Mouse (Mus musculus): ENCODE results near the gene Tdrd6. TPM values are rescaled to one million over a fixed set of nuclear protein-coding genes. Genes with fewer than 3 reads are reported as not detected.

Gene Tdrd6
- polyA plus RNA-seq, 1 experiment, result not detected

GRCm38 (mm10) chr17:43592296-43593291 lies 37.5 kb downstream of the Tdrd6 start:
- Histone ChIP-seq H3K27me3 (ENCODE audit: control insufficient read depth) (no peaks in the 10 kb centered on the region), H3K36me3 (ENCODE audit: control insufficient read depth) (no peaks in the 10 kb centered on the region), H3K4me3 (replicated peaks) (no peak overlapping the region), H3K9me3 (ENCODE audit: control insufficient read depth, low read length) (peaks cover 4% of the 10 kb centered on the region), H3K4me1 (ENCODE audit: control insufficient read depth) (no peaks in the 10 kb centered on the region)
- TF ChIP-seq TAL1 (IDR thresholded peaks at IDR 0.05; ENCODE audit: low read length) (no peak), GATA1 (IDR thresholded peaks at IDR 0.05; ENCODE audit: low read length) (no peak)

GRCm38 (mm10) chr17:43590531-43590930 lies 39.6 kb downstream of the Tdrd6 start:
- no peaks in the 10 kb centered on the region for H3K27me3 ChIP-seq (ENCODE audit: control insufficient read depth)

GRCm38 (mm10) chr17:43589750-43590149 lies 40.3 kb downstream of the Tdrd6 start:
- TF ChIP-seq GATA1 (IDR thresholded peaks at IDR 0.05; ENCODE audit: low read length) (no peak), TAL1 (IDR thresholded peaks at IDR 0.05; ENCODE audit: low read length) (no peak)
- Histone ChIP-seq H3K4me1 (ENCODE audit: control insufficient read depth) (no peaks in the 10 kb centered on the region), H3K36me3 (ENCODE audit: control insufficient read depth) (no peaks in the 10 kb centered on the region), H3K4me3 (replicated peaks) (no peak overlapping the region), H3K9me3 (ENCODE audit: control insufficient read depth, low read length) (no peaks in the 10 kb centered on the region), H3K27me3 (ENCODE audit: control insufficient read depth) (no peaks in the 10 kb centered on the region)

More at GRCm38 (mm10) chr17:43590531-43590930, 39.6 kb downstream of the Tdrd6 start:
- TF ChIP-seq TAL1 (IDR thresholded peaks at IDR 0.05; ENCODE audit: low read length), result no peak
- no peak for TF ChIP-seq GATA1 (IDR thresholded peaks at IDR 0.05; ENCODE audit: low read length)
- no peaks in the 10 kb centered on the region for H3K4me1 ChIP-seq (ENCODE audit: control insufficient read depth)
- H3K4me3 ChIP-seq (replicated peaks), result no peak overlapping the region
- no peaks in the 10 kb centered on the region for H3K36me3 ChIP-seq (ENCODE audit: control insufficient read depth)
- H3K9me3 ChIP-seq (ENCODE audit: control insufficient read depth, low read length), result no peaks in the 10 kb centered on the region

GRCm38 (mm10) chr17:43587278-43587677 lies 42.8 kb downstream of the Tdrd6 start:
- Histone ChIP-seq H3K4me3 (replicated peaks) (no peak overlapping the region), H3K4me1 (ENCODE audit: control insufficient read depth) (no peaks in the 10 kb centered on the region), H3K9me3 (ENCODE audit: control insufficient read depth, low read length) (no peaks in the 10 kb centered on the region), H3K27me3 (ENCODE audit: control insufficient read depth) (no peaks in the 10 kb centered on the region), H3K36me3 (ENCODE audit: control insufficient read depth) (no peaks in the 10 kb centered on the region)
- TF ChIP-seq GATA1 (IDR thresholded peaks at IDR 0.05; ENCODE audit: low read length) (no peak), TAL1 (IDR thresholded peaks at IDR 0.05; ENCODE audit: low read length) (no peak)

GRCm38 (mm10) chr17:43584771-43585170 lies 45.3 kb downstream of the Tdrd6 start:
- H3K36me3 ChIP-seq (ENCODE audit: control insufficient read depth), result no peaks in the 10 kb centered on the region
- no peaks in the 10 kb centered on the region for H3K9me3 ChIP-seq (ENCODE audit: control insufficient read depth, low read length)
- no peak for TF ChIP-seq TAL1 (IDR thresholded peaks at IDR 0.05; ENCODE audit: low read length)
- no peak for TF ChIP-seq GATA1 (IDR thresholded peaks at IDR 0.05; ENCODE audit: low read length)
- H3K27me3 ChIP-seq (ENCODE audit: control insufficient read depth), result no peaks in the 10 kb centered on the region
- no peaks in the 10 kb centered on the region for H3K4me1 ChIP-seq (ENCODE audit: control insufficient read depth)
- H3K4me3 ChIP-seq (replicated peaks), result no peak overlapping the region

GRCm38 (mm10) chr17:43581012-43581467 lies 49.1 kb downstream of the Tdrd6 start:
- Histone ChIP-seq H3K27me3 (ENCODE audit: control insufficient read depth) (no peaks in the 10 kb centered on the region), H3K36me3 (ENCODE audit: control insufficient read depth) (no peaks in the 10 kb centered on the region), H3K4me3 (replicated peaks) (no peak overlapping the region), H3K4me1 (ENCODE audit: control insufficient read depth) (no peaks in the 10 kb centered on the region), H3K9me3 (ENCODE audit: control insufficient read depth, low read length) (no peaks in the 10 kb centered on the region)
- no peak for TF ChIP-seq TAL1 (IDR thresholded peaks at IDR 0.05; ENCODE audit: low read length)
- no peak for TF ChIP-seq GATA1 (IDR thresholded peaks at IDR 0.05; ENCODE audit: low read length)

GRCm38 (mm10) chr17:43580456-43580855 lies 49.6 kb downstream of the Tdrd6 start:
- no peaks in the 10 kb centered on the region for H3K27me3 ChIP-seq (ENCODE audit: control insufficient read depth)
- TF ChIP-seq TAL1 (IDR thresholded peaks at IDR 0.05; ENCODE audit: low read length) (no peak), GATA1 (IDR thresholded peaks at IDR 0.05; ENCODE audit: low read length) (no peak)

GRCm38 (mm10) chr17:43573624-43574073 lies 56.5 kb downstream of the Tdrd6 start:
- no peaks in the 10 kb centered on the region for H3K9me3 ChIP-seq (ENCODE audit: control insufficient read depth, low read length)
- no peaks in the 10 kb centered on the region for H3K4me1 ChIP-seq (ENCODE audit: control insufficient read depth)
- TF ChIP-seq TAL1 (IDR thresholded peaks at IDR 0.05; ENCODE audit: low read length), result no peak
- no peak for TF ChIP-seq GATA1 (IDR thresholded peaks at IDR 0.05; ENCODE audit: low read length)
- peaks cover 1% of the 10 kb centered on the region for H3K27me3 ChIP-seq (ENCODE audit: control insufficient read depth)
- H3K36me3 ChIP-seq (ENCODE audit: control insufficient read depth), result no peaks in the 10 kb centered on the region
- H3K4me3 ChIP-seq (replicated peaks), result no peak overlapping the region

More at GRCm38 (mm10) chr17:43580456-43580855, 49.6 kb downstream of the Tdrd6 start:
- no peaks in the 10 kb centered on the region for H3K4me1 ChIP-seq (ENCODE audit: control insufficient read depth)
- H3K4me3 ChIP-seq (replicated peaks), result no peak overlapping the region
- no peaks in the 10 kb centered on the region for H3K36me3 ChIP-seq (ENCODE audit: control insufficient read depth)
- no peaks in the 10 kb centered on the region for H3K9me3 ChIP-seq (ENCODE audit: control insufficient read depth, low read length)

GRCm38 (mm10) chr17:43569287-43569686 lies 60.8 kb downstream of the Tdrd6 start:
- Histone ChIP-seq H3K9me3 (ENCODE audit: control insufficient read depth, low read length) (no peaks in the 10 kb centered on the region), H3K27me3 (ENCODE audit: control insufficient read depth) (peaks cover 8% of the 10 kb centered on the region), H3K36me3 (ENCODE audit: control insufficient read depth) (no peaks in the 10 kb centered on the region), H3K4me1 (ENCODE audit: control insufficient read depth) (no peaks in the 10 kb centered on the region), H3K4me3 (replicated peaks) (no peak overlapping the region)
- TF ChIP-seq GATA1 (IDR thresholded peaks at IDR 0.05; ENCODE audit: low read length) (no peak), TAL1 (IDR thresholded peaks at IDR 0.05; ENCODE audit: low read length) (no peak)

Measured in erythroblast, embryonic 14.5 days (primary cell).